Mouse (Mus musculus): Measurements from ENCODE around the gene Cbl.

- TF ChIP-seq GATA1 (IDR thresholded peaks at IDR 0.05; ENCODE audit: borderline replicate concordance, low read length) (no peak), FLI1 (IDR thresholded peaks at IDR 0.05; ENCODE audit: low read length) (no peak)
These were observed 34.6 kb upstream of the Cbl start, which contains the start of gene Nlrx1 for GRCm38 (mm10) chr9:44268432-44268831.

Measured in megakaryocyte, embryonic 14.5 days (primary cell).